Mouse (Mus musculus) heart, embryonic 15.5 days (tissue): ENCODE data around the gene Sec23b. TPM values are rescaled to one million over a fixed set of nuclear protein-coding genes. Genes with fewer than 3 reads are reported as not detected.

ENCODE experiments used
- ATAC-seq: fragments of 200-750 bp; cut with Nextera tagmentation; replicated peaks from 2 replicates; pipeline ENCODE4 v1.8.0; 2017; ENCODE audit warnings: low read depth, moderate TSS enrichment; ENCODE audit not compliant: insufficient number of reproducible peaks, insufficient read depth, low FRiP score
- H3K27ac ChIP-seq: fragments of 300-500 bp; sonication (generic); 2 replicates; pipeline ENCODE4 v1.5.1; 2015; ENCODE audit warnings: mild to moderate bottlenecking, inconsistent platforms
- H3K27me3 ChIP-seq: fragments of 300-500 bp; sonication (generic); 2 replicates; pipeline ENCODE4 v1.6.1; 2015; ENCODE audit warnings: inconsistent platforms
- H3K36me3 ChIP-seq: fragments of 300-500 bp; sonication (generic); 2 replicates; pipeline ENCODE4 v1.6.1; 2015; ENCODE audit warnings: mild to moderate bottlenecking, inconsistent platforms
- H3K4me1 ChIP-seq: fragments of 300-500 bp; sonication (generic); replicated peaks from 2 replicates; pipeline ENCODE4 v1.6.1; 2015; ENCODE audit warnings: inconsistent platforms
- H3K4me2 ChIP-seq: fragments of 300-500 bp; sonication (generic); 2 replicates; pipeline ENCODE4 v1.6.1; 2015; ENCODE audit warnings: inconsistent platforms, mild to moderate bottlenecking, moderate library complexity
- H3K4me3 ChIP-seq: fragments of 300-500 bp; sonication (generic); 2 replicates; pipeline ENCODE4 v1.5.1; 2015; ENCODE audit warnings: mild to moderate bottlenecking, inconsistent platforms
- H3K9ac ChIP-seq: fragments of 300-500 bp; sonication (generic); 2 replicates; pipeline ENCODE4 v1.6.1; 2015; ENCODE audit warnings: mild to moderate bottlenecking, inconsistent platforms
- H3K9me3 ChIP-seq: fragments of 300-500 bp; sonication (generic); replicated peaks from 2 replicates; pipeline ENCODE4 v1.6.1; 2016; ENCODE audit warnings: inconsistent platforms
- WGBS: fragments of 180-500 bp; shearing (Covaris S2); methylation state at CpG from one replicate; pipeline ENCODE4 v1.1.7; 2015; ENCODE audit warnings: mixed read lengths; 5-methylcytosine and 5-hydroxymethylcytosine counted together
- polyA plus RNA-seq: library from polyadenylated mRNA; unstranded; fragments of >200 nt; fragmentation: Nextera tagmentation; extraction: Ambion mirVana; gene quantifications from 2 replicates; pipeline ENCODE4 v1.2.1, GENCODE M21; 2015

Sec23b gene
- polyA plus RNA-seq: 39.8 and 52.0 TPM in 2 replicates

DNA sequence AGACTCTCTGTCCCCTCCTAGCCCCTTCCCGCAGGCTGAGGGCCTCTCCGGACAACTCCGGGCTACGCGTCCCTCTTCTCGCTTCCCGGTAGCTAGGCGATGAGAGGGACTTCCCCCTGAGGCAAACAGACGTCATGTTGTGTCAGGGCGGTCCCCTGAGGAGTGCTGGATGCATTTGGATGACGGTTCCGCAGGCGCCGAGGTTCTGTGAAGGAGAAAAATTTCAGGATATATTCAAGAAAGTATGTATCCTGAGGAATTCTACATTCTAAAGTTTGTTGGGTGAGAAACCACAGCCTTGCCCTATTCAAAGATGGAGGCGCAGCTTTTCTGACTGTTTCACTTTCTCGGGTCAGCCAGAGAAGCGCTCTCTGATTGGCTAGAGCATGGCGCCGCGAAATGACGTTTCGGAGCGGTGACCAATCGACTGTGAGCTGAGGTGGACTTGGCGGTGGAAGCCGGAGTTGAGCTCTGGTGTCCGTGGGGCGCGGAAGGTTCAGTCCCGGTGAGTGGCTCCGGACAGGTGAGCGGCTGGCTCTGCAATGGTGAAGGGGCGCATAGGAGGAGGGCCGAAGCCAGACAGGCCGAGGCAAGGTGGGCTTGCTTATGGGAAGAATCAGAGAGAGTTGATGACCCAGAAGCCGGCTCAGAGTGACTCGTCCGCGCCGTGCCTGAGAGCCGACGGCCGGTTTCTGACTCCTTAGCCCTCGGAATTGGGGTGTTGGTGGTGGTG lies at the start of gene Sec23b:
Gene Sec23b, plus strand, starts transcription at position 410 of the 733 bp plus-strand sequence.
- Histone ChIP-seq H3K4me1 (peaks cover 5% of the 10 kb centered on the region), H3K9me3 (no peaks in the 10 kb centered on the region)

DNA sequence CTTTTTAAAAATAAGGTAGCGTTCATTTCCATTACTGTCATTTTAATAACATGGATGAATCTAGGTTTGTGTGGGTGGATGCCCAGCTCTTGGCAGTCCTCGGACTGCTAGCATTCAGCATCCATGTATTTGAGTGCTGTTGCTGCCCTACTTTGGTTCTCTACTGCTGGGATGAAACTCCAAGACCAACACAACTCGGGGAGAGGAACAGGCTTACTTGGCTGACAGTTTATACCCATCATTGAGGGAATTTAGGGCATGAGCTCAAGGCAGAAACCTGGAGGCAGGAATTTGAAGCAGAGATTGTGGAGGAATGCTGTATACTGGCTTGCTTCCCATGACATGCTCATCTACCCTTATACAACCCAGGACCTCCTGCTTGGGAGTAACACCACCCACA lies 41.4 kb upstream of the Sec23b start:
- no peak overlapping the region for H3K27ac ChIP-seq
- 79% methylated on average over 3 of the region's 3 CpGs for WGBS
- H3K9me3 ChIP-seq: no peaks in the 10 kb centered on the region
- no peak overlapping the region for H3K9ac ChIP-seq
- H3K4me2 ChIP-seq: no peak overlapping the region
- no peaks in the 10 kb centered on the region for H3K4me1 ChIP-seq
- H3K27me3 ChIP-seq: no peaks in the 10 kb centered on the region
- H3K4me3 ChIP-seq: no peak overlapping the region
- ATAC-seq: no peak
- H3K36me3 ChIP-seq: no peaks in the 10 kb centered on the region

More for the DNA sequence above, at the start of gene Sec23b:
- WGBS: under 1% methylated on average over 44 of the region's 44 CpGs
- Histone ChIP-seq H3K4me3 (peak within 1 kb of the TSS; percentile 75), H3K9ac (peak within 1 kb of the TSS; percentile 82), H3K36me3 (peaks cover 11% of the 10 kb centered on the region; the same call in 1 of the 2 replicates), H3K4me2 (peak within 1 kb of the TSS; percentile 63), H3K27me3 (no peaks in the 10 kb centered on the region), H3K27ac (peak within 1 kb of the TSS; percentile 91)
- ATAC-seq: peak; percentile 96

DNA sequence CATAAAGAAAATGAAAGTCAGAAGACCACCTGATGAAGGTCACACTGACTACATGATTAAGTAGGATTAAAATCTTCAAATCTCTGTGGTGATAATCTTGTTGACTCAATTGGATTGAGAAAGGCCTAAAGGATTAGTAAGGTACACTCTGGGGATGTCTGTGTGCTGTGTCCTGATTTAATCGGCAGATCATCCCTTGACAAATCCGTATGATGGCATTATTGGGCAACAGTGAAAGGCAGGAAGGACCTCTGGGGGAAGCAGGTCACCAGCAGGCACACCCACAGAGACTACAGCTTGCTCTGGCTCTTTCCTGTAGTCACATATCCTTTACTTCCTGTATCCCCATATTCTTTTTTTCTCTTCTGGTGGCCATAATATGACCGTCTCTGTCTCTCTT lies 36.3 kb upstream of the Sec23b start:
- H3K9ac ChIP-seq: no peak overlapping the region

DNA sequence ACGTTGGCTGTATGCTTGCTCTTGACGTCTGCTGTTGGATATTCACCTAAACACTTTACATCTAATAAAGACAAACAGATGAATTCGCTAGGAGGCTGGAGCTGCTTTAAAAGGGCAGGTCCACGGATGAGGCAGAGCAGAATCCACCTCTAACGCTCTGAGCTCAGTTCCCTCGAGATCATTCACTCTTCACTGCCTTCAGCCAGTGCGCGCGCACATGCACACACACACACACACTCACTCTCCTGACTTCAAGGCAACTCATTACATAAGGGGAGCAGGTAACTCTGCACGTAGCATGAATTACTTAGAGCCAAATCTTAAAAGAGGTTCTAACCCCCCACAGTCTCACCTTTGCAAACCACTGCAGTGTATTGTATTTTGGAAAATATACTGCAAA lies 30.2 kb upstream of the Sec23b start:
- no peak overlapping the region for H3K9ac ChIP-seq
- peaks cover 14% of the 10 kb centered on the region for H3K4me1 ChIP-seq
- peaks cover 16% of the 10 kb centered on the region for H3K27me3 ChIP-seq
- ATAC-seq: no peak
- WGBS: 57% methylated on average over 10 of the region's 10 CpGs
- H3K27ac ChIP-seq: no peak overlapping the region
- H3K4me2 ChIP-seq: no peak overlapping the region
- H3K36me3 ChIP-seq: peaks cover 9% of the 10 kb centered on the region; the same call in 1 of the 2 replicates
- no peaks in the 10 kb centered on the region for H3K9me3 ChIP-seq
- H3K4me3 ChIP-seq: no peak overlapping the region

More for the DNA sequence above, 36.3 kb upstream of the Sec23b start:
- no peak for ATAC-seq
- H3K36me3 ChIP-seq: no peaks in the 10 kb centered on the region
- H3K4me1 ChIP-seq: no peaks in the 10 kb centered on the region
- H3K4me2 ChIP-seq: no peak overlapping the region
- no peak overlapping the region for H3K4me3 ChIP-seq
- H3K27ac ChIP-seq: no peak overlapping the region
- 0 out of 2 replicates have a peak, but pooled peaks cover under 1% of the 10 kb centered on the region for H3K27me3 ChIP-seq
- 63% methylated on average over 3 of the region's 3 CpGs for WGBS
- no peaks in the 10 kb centered on the region for H3K9me3 ChIP-seq

DNA sequence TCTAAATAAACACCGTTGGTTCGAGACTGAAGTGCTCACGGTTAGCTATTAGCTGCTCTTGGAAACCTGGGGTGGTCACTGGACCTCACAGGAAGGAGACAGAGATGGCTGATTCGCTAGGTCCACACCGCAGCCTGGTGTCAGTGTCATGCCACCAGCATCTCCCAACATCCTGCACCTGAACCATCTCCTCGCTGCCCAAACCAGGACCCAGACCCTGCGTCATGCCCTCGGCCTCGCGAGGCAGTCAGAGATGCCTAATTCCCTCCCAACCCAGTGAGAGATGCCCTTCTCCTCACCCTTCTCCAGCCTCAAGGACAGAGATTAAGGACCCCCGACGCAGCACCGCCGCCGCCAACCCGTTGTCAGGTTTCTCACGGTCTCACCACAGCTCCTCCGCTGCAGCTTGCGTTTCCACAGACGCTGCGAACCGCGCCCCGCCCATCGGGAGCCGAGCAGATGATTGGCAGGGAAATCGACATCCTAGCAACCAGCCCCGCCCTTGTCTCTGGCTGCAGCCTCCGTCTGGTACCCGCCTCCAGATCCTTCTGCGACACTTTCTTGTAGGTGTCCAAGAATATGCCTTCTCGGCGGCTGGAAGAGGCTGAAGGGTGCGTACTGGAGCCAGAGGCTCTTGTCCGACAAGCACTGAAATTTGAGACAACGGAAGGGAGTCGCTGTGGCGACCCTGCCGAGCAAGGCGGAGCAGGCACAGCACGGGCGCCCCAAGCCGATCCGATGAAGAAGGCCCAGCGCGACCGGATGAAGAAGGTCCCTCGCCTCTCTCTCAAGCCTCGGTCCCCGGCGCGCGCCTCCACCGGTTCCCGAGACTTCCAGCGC lies 28.8 kb upstream of the Sec23b start, which contains the start of the genes Dzank1 and Polr3f:
Gene Dzank1, minus strand, starts transcription at position 434 of the 840 bp plus-strand sequence.
Gene Polr3f, plus strand, starts transcription at position 738 of the 840 bp plus-strand sequence.
- Histone ChIP-seq H3K4me3 (peak within 1 kb of the TSS; percentile 81), H3K4me1 (peaks cover 14% of the 10 kb centered on the region), H3K9me3 (no peaks in the 10 kb centered on the region), H3K36me3 (peaks cover 19% of the 10 kb centered on the region), H3K4me2 (peak within 1 kb of the TSS; percentile 73), H3K27me3 (peaks cover 16% of the 10 kb centered on the region), H3K27ac (peak within 1 kb of the TSS; percentile 86), H3K9ac (peak within 1 kb of the TSS; percentile 82)
- ATAC-seq: peak; percentile 96
- WGBS: 1% methylated on average over 56 of the region's 56 CpGs

DNA sequence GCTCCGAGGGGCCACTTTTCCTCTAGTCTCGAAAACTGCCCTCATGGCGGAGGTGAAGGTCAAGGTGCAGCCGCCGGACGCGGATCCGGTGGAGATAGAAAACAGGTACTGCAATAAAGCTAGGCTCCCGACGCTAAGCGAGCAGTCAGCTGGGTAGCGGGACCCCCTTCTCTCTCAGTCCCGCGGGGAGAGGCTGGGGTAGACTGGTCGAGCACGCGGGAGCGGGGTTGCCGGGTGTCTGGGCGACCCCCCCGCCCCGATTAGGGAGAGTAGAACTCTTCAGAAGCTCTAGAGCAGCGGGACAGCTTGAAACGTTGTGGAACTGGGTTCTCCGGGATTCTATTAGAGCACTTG lies 28.2 kb upstream of the Sec23b start:
- Histone ChIP-seq H3K36me3 (peaks cover 22% of the 10 kb centered on the region), H3K27me3 (peaks cover 16% of the 10 kb centered on the region), H3K27ac (peak overlapping the region; percentile 86), H3K4me1 (peaks cover 14% of the 10 kb centered on the region), H3K4me3 (peak overlapping the region; percentile 81), H3K9me3 (no peaks in the 10 kb centered on the region), H3K9ac (peak overlapping the region; percentile 82), H3K4me2 (peak overlapping the region; percentile 73)
- ATAC-seq: peak; percentile 47
- WGBS: 0% methylated on average over 25 of the region's 25 CpGs

DNA sequence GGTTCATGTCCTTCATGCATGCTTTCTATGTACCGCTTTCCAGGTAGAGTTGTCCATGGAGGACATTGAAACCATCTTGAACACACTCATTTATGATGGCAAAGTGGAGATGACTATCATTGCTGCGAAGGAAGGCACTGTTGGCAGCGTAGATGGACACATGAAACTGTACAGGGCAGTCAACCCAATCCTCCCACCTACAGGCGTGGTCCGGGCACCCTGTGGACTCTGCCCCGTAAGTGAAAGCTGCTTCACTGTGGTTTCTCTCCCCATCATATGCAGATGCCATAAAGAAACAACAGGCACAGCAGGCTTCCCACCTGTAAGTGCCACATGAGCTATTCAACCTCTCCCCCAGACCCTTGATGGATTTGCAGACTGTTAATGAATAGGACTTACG lies 18.9 kb upstream of the Sec23b start:
- 95% methylated on average over 7 of the region's 7 CpGs for WGBS
- Histone ChIP-seq H3K27ac (no peak overlapping the region), H3K4me2 (no peak overlapping the region), H3K9ac (no peak overlapping the region), H3K36me3 (peaks cover 80% of the 10 kb centered on the region), H3K4me1 (no peaks in the 10 kb centered on the region), H3K27me3 (no peaks in the 10 kb centered on the region), H3K4me3 (no peak overlapping the region), H3K9me3 (no peaks in the 10 kb centered on the region)
- no peak for ATAC-seq

DNA sequence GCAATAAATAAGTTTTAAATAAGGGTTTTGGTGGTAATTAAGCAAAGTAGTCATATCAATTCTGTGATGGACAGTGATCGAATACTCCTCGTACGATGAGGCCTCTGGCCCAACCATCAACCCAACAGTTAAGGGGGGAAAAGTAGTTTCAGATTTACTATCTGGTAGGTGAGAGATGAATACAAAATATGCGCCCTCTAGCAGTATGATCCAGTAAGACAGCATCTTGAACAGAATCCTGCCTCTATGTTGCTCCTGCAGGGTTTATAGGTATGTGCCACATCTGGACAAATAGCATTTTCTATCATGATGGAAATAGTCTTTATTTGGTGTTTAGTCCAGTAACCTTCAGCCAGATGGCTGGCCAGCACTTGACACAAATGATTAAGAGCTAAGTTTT lies 14.8 kb upstream of the Sec23b start:
- 88% methylated on average over 4 of the region's 4 CpGs for WGBS
- ATAC-seq: no peak
- Histone ChIP-seq H3K27ac (no peak overlapping the region), H3K27me3 (no peaks in the 10 kb centered on the region), H3K9ac (no peak overlapping the region), H3K4me1 (peaks cover 26% of the 10 kb centered on the region), H3K4me2 (no peak overlapping the region), H3K36me3 (peaks cover 52% of the 10 kb centered on the region), H3K4me3 (no peak overlapping the region), H3K9me3 (no peaks in the 10 kb centered on the region)

DNA sequence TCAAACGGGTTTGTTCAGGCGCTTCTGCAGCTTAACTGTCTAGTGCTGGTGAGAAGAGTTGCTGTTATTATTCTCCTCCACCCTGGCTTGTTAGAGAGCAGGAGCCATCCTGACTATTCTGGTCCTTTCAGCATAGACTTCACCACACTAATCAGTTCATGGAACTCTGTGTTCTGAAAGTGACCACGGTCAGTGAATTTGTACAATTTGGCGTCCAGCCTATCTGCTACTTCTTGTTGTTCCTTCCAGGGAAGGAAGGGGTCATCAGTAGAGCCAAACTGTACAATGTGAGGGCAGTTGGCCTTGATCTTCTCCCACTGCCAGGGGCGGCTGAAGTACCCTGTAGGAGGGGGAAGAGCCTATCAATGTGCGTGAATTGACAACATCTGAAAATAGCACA lies 12.4 kb upstream of the Sec23b start:
- no peak overlapping the region for H3K4me3 ChIP-seq
- H3K27ac ChIP-seq: peak overlapping the region; percentile 92
- H3K9me3 ChIP-seq: no peaks in the 10 kb centered on the region
- H3K4me2 ChIP-seq: no peak overlapping the region
- H3K9ac ChIP-seq: no peak overlapping the region
- ATAC-seq: peak; percentile 25; the same call in 1 of the 2 replicates
- WGBS: 65% methylated on average over 6 of the region's 6 CpGs
- no peaks in the 10 kb centered on the region for H3K27me3 ChIP-seq
- H3K4me1 ChIP-seq: peaks cover 32% of the 10 kb centered on the region
- H3K36me3 ChIP-seq: peaks cover 41% of the 10 kb centered on the region

DNA sequence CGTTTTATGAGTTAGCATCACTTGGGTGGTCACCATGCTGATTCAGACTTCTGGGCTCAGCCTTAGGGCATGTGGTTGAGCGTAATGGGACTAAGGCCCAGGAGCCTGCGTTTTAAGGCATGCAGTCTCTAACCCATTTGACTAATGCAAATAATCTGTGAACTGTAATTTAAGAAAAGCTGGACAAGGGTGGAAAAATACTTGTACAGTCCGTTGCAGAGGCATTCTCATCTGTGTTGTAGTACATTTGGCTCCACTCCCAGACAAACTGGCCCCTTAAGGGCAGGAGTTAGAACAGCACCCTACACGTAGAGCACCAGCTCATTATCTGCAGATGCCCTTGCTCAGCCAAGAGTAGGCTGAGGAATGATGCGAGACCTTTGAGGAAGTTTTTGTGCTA lies 11.4 kb upstream of the Sec23b start:
- peak; percentile 90 for ATAC-seq
- Histone ChIP-seq H3K4me2 (peak overlapping the region; percentile 18), H3K36me3 (peaks cover 31% of the 10 kb centered on the region), H3K4me1 (peaks cover 32% of the 10 kb centered on the region), H3K9me3 (no peaks in the 10 kb centered on the region), H3K9ac (no peak overlapping the region), H3K27ac (peak overlapping the region; percentile 92), H3K4me3 (no peak overlapping the region), H3K27me3 (no peaks in the 10 kb centered on the region)
- WGBS: 44% methylated on average over 6 of the region's 6 CpGs

DNA sequence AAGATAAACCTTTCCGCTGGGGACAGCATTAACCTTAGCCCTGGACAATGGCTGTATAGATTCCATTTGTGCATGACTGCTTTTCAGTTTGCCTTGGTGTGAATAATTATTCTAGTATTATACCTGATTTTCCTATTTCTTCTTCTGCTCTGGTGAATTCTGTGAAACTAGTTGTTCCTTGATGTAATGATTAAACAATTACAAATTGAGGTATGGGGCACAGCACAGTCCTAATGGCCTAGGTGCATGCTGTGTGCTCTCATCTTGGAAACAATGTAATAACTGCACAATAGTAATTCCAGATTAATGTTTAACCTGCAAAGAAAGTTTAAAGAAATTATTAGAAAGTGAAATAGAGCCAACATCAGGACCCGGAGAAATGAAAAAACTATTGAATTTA lies 11.0 kb upstream of the Sec23b start:
- Histone ChIP-seq H3K27me3 (no peaks in the 10 kb centered on the region), H3K4me2 (peak overlapping the region; percentile 18; the same call in 1 of the 2 replicates), H3K4me3 (no peak overlapping the region), H3K9me3 (no peaks in the 10 kb centered on the region), H3K36me3 (peaks cover 27% of the 10 kb centered on the region), H3K27ac (peak overlapping the region; percentile 92), H3K9ac (no peak overlapping the region), H3K4me1 (peaks cover 35% of the 10 kb centered on the region)
- ATAC-seq: no peak
- WGBS: 52% methylated on average over 2 of the region's 2 CpGs
